Mouse (Mus musculus) limb, embryonic 12.5 days (tissue): ENCODE data around the gene Gm21698. TPM values are rescaled to one million over a fixed set of nuclear protein-coding genes. Genes with fewer than 3 reads are reported as not detected.
"Not testable (repeated sequence)": the region's sequence is repeated elsewhere in the genome, so short reads cannot be mapped to it uniquely, and the experiment has no call there.

ENCODE experiments used
- ATAC-seq: fragments of 200-750 bp; cut with Nextera tagmentation; 2 replicates; pipeline ENCODE4 v1.8.0; 2017; ENCODE audit warnings: low read depth, moderate TSS enrichment; ENCODE audit not compliant: insufficient number of reproducible peaks, insufficient read depth, low FRiP score, low TSS enrichment
- H3K27ac ChIP-seq: fragments of 300-500 bp; sonication (generic); 2 replicates; pipeline ENCODE4 v1.5.1; 2016; ENCODE audit warnings: mild to moderate bottlenecking, moderate library complexity
- H3K27me3 ChIP-seq: fragments of 300-500 bp; sonication (generic); 2 replicates; pipeline ENCODE4 v1.6.1; 2016; ENCODE audit warnings: mild to moderate bottlenecking, moderate library complexity
- H3K36me3 ChIP-seq: fragments of 300-500 bp; sonication (generic); 2 replicates; pipeline ENCODE4 v1.6.1; 2016; ENCODE audit warnings: mild to moderate bottlenecking, moderate library complexity
- H3K4me1 ChIP-seq: fragments of 300-500 bp; sonication (generic); replicated peaks from 2 replicates; pipeline ENCODE4 v1.6.1; 2016
- H3K4me2 ChIP-seq: fragments of 300-500 bp; sonication (generic); 2 replicates; pipeline ENCODE4 v1.6.1; 2016; ENCODE audit warnings: mild to moderate bottlenecking, moderate library complexity
- H3K4me3 ChIP-seq: fragments of 300-500 bp; sonication (generic); replicated peaks from 2 replicates; pipeline ENCODE4 v1.5.1; 2016; ENCODE audit warnings: mild to moderate bottlenecking
- H3K9ac ChIP-seq: fragments of 300-500 bp; sonication (generic); replicated peaks from 2 replicates; pipeline ENCODE4 v1.6.1; 2016; ENCODE audit warnings: mild to moderate bottlenecking, moderate library complexity
- H3K9me3 ChIP-seq: fragments of 300-500 bp; sonication (generic); 2 replicates; pipeline ENCODE4 v1.6.1; 2016; ENCODE audit warnings: mild to moderate bottlenecking, moderate library complexity
- WGBS: fragments of 180-500 bp; shearing (Covaris S2); methylation state at CpG from one replicate; pipeline ENCODE4 v1.1.7; 2016; 5-methylcytosine and 5-hydroxymethylcytosine counted together
- polyA plus RNA-seq: library from polyadenylated mRNA; unstranded; fragments of >200 nt; fragmentation: Nextera tagmentation; extraction: Ambion mirVana; gene quantifications from 2 replicates; pipeline ENCODE4 v1.2.1, GENCODE M21; 2016

The Gm21698 gene
- polyA plus RNA-seq: 0.10 TPM in 1 of 2 replicates, not detected in the other

DNA sequence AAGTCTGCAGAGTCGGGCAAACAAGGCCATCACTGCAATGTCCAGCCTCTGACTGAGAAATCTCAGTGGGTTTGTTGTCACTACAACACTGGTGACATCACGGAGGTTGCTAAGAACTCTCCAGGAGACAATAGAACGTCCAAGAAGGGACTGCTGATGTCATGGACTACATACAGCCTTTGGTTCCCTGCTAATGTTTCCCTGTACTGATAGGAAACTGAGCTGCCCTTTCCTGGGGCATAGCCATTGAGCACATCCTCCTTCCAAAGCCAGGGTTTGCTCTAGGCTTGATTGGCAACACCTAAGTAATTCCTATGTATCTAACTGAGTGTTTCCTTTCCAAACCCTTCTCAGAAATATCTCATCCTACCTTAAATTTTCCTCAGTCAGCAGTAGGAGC lies at the start of gene Gm21698:
Gm21698 (minus strand) TSS at position 101 of the 400 bp plus-strand sequence.
- not testable (repeated sequence) for H3K36me3 ChIP-seq, H3K9me3 ChIP-seq, ATAC-seq, H3K4me3 ChIP-seq, H3K4me2 ChIP-seq, H3K27ac ChIP-seq, H3K4me1 ChIP-seq, H3K9ac ChIP-seq, H3K27me3 ChIP-seq
- WGBS: no CpG with 5 or more reads among the region's 3 CpGs

DNA sequence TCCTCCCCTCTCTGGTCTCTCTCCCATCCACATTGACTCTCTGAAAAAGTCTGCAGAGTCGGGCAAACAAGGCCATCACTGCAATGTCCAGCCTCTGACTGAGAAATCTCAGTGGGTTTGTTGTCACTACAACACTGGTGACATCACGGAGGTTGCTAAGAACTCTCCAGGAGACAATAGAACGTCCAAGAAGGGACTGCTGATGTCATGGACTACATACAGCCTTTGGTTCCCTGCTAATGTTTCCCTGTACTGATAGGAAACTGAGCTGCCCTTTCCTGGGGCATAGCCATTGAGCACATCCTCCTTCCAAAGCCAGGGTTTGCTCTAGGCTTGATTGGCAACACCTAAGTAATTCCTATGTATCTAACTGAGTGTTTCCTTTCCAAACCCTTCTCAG lies 34.4 kb upstream of the Gm21698 start, which contains the start of gene Gm5862:
Gm5862 (minus strand) TSS at position 101 of the 400 bp plus-strand sequence.
- H3K4me2 ChIP-seq, H3K27me3 ChIP-seq, H3K36me3 ChIP-seq, H3K27ac ChIP-seq, H3K9ac ChIP-seq, H3K4me3 ChIP-seq, H3K4me1 ChIP-seq, ATAC-seq, H3K9me3 ChIP-seq: not testable (repeated sequence)
- WGBS: no CpG with 5 or more reads among the region's 3 CpGs

DNA sequence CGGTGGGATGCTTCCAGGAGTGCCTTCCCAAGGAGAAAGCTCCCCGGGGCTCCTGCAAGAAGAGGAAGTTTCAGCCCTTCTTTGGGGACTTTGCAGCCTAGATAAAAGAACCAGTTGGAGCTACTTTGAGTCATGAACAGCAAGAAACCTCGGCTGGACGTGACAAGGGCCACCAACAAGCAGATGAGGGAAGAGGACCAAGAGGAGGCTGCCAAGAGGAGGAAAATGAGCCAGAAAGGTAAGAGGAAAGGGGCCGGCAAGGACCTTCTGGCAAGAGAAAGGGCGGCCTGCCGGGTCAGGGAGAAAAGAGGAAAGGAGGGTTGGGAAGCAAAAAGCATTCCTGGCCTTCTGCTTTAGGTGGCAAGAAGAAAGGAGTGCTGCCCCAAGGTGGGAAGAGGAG lies 19.2 kb upstream of the Gm21698 start:
- H3K27me3 ChIP-seq: peaks cover 14% of the 10 kb centered on the region
- not testable (repeated sequence) for H3K4me1 ChIP-seq, H3K9ac ChIP-seq, H3K36me3 ChIP-seq, H3K27ac ChIP-seq, ATAC-seq, H3K4me3 ChIP-seq, H3K4me2 ChIP-seq, H3K9me3 ChIP-seq
- WGBS: 64% methylated on average over 7 of the region's 7 CpGs

DNA sequence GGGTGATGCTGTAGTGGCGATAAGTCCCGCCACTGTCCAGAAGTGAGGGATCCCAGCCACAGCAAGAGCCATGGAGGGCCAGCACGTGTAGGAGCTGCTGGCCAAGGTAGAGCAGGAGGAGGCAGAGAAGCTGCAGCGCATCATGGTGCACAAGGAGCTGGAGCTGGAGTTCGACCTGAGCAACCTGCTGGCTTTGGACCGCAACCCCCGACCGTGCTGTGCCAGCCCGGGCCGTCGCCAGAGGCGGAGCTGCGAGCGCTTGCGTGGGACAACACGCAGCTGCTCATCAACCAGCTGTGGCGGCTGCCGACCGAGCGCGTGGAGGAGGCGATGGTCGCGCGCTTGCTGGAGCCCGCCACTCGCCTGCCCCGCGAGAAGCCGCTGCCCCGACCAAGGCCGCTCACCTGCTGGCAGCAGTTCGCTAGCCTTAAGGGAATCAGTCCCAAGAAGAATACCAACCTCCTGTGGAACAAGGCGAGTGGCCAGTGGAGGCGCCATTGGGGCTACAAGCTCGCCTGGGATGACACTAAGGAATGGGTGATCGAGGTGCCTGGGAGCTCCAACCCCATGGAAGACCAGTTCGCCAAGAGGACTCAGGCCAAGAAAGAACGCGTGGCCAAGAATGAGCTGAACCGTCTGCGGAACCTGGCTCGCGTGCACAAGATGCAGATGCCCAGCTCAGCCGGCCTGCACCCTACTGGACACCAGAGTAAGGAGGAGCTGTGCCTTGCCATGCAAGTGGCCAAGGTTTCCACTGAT lies 18.7 kb upstream of the Gm21698 start:
- WGBS: 15% methylated on average over 45 of the region's 45 CpGs
- H3K36me3 ChIP-seq, H3K4me1 ChIP-seq, H3K27ac ChIP-seq, H3K9me3 ChIP-seq: not testable (repeated sequence)
- peak overlapping the region; percentile 31 for H3K4me3 ChIP-seq
- H3K27me3 ChIP-seq: peaks cover 14% of the 10 kb centered on the region
- peak overlapping the region; percentile 58 for H3K4me2 ChIP-seq
- peak; percentile 83 for ATAC-seq
- 0 out of 2 replicates have a peak overlapping the region, but pooled peaks have one; percentile 5 for H3K9ac ChIP-seq

DNA sequence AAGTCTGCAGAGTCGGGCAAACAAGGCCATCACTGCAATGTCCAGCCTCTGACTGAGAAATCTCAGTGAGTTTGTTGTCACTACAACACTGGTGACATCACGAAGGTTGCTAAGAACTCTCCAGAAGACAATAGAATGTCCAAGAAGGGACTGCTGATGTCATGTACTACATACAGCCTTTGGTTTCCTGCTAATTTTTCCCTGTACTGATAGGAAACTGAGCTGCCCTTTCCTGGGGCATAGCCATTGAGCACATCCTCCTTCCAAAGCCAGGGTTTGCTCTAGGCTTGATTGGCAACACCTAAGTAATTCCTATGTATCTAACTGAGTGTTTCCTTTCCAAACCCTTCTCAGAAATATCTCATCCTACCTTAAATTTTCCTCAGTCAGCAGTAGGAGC lies 16.2 kb upstream of the Gm21698 start, which contains the start of gene Gm1979:
Gm1979 (minus strand) TSS at position 101 of the 400 bp plus-strand sequence.
- WGBS: 94% methylated on average over 1 of the region's 2 CpGs
- not testable (repeated sequence) for H3K27ac ChIP-seq, H3K4me2 ChIP-seq, H3K9ac ChIP-seq, H3K4me1 ChIP-seq, ATAC-seq, H3K9me3 ChIP-seq, H3K36me3 ChIP-seq, H3K4me3 ChIP-seq
- peaks cover 14% of the 10 kb centered on the region for H3K27me3 ChIP-seq

DNA sequence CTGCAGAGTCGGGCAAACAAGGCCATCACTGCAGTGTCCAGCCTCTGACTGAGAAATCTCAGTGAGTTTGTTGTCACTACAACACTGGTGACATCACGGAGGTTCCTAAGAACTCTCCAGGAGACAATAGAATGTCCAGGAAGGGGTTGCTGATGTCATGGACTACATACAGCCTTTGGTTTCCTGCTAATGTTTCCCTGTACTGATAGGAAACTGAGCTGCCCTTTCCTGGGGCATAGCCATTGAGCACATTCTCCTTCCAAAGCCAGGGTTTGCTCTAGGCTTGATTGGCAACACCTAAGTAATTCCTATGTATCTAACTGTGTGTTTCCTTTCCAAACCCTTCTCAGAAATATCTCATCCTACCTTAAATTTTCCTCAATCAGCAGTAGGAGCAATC lies 15.9 kb downstream of the Gm21698 start, which contains the start of gene Gm21680:
Gm21680 (minus strand) TSS at position 101 of the 400 bp plus-strand sequence.
- not testable (repeated sequence) for H3K4me2 ChIP-seq, H3K4me3 ChIP-seq, H3K9ac ChIP-seq, H3K27me3 ChIP-seq, H3K36me3 ChIP-seq, H3K4me1 ChIP-seq, H3K9me3 ChIP-seq, ATAC-seq, H3K27ac ChIP-seq
- no CpG with 5 or more reads among the region's 2 CpGs for WGBS

DNA sequence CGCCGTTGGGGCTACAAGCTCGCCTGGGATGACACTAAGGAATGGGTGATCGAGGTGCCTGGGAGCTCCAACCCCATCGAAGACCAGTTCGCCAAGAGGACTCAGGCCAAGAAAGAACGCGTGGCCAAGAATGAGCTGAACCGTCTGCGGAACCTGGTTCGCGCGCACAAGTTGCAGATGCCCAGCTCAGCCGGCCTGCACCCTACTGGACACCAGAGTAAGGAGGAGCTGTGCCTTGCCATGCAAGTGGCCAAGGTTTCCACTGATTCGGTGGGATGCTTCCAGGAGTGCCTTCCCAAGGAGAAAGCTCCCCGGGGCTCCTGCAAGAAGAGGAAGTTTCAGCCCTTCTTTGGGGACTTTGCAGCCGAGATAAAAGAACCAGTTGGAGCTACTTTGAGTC lies 31.4 kb downstream of the Gm21698 start:
- peaks cover 12% of the 10 kb centered on the region for H3K27me3 ChIP-seq
- WGBS: 54% methylated on average over 17 of the region's 17 CpGs
- not testable (repeated sequence) for H3K4me1 ChIP-seq, H3K9me3 ChIP-seq, H3K27ac ChIP-seq, H3K36me3 ChIP-seq, H3K9ac ChIP-seq, ATAC-seq
- 0 out of 2 replicates have a peak overlapping the region, but pooled peaks have one; percentile 22 for H3K4me3 ChIP-seq
- peak overlapping the region; percentile 40 for H3K4me2 ChIP-seq

DNA sequence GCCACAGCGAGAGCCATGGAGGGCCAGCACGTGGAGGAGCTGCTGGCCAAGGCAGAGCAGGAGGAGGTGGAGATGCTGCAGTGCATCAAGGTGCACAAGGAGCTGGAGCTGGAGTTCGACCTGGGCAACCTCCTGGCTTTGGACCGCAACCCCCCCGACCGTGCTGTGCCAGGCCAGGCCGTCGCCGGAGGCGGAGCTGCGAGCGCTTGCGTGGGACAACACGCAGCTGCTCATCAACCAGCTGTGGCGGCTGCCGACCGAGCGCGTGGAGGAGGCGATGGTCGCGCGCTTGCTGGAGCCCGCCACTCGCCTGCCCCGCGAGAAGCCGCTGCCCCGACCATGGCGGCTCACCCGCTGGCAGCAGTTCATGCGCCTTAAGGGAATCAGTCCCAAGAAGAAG lies 31.8 kb downstream of the Gm21698 start:
- 29% methylated on average over 32 of the region's 32 CpGs for WGBS

DNA sequence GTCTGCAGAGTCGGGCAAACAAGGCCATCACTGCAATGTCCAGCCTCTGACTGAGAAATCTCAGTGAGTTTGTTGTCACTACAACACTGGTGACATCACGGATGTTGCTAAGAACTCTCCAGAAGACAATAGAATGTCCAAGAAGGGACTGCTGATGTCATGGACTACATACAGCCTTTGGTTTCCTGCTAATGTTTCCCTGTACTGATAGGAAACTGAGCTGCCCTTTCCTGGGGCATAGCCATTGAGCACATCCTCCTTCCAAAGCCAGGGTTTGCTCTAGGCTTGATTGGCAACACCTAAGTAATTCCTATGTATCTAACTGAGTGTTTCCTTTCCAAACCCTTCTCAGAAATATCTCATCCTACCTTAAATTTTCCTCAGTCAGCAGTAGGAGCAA lies 34.1 kb downstream of the Gm21698 start, which contains the start of gene Gm21671:
Gm21671 (minus strand) TSS at position 101 of the 400 bp plus-strand sequence.
- not testable (repeated sequence) for H3K9ac ChIP-seq, H3K4me1 ChIP-seq, ATAC-seq, H3K36me3 ChIP-seq, H3K4me3 ChIP-seq, H3K9me3 ChIP-seq, H3K4me2 ChIP-seq, H3K27ac ChIP-seq
- H3K27me3 ChIP-seq: peaks cover 12% of the 10 kb centered on the region
- 72% methylated on average over 2 of the region's 2 CpGs for WGBS

More for the DNA sequence above, 31.8 kb downstream of the Gm21698 start:
- peak overlapping the region; percentile 22 for H3K4me3 ChIP-seq
- H3K9me3 ChIP-seq, H3K27ac ChIP-seq, H3K9ac ChIP-seq, H3K4me1 ChIP-seq, H3K36me3 ChIP-seq, ATAC-seq: not testable (repeated sequence)
- peaks cover 12% of the 10 kb centered on the region for H3K27me3 ChIP-seq
- H3K4me2 ChIP-seq: peak overlapping the region; percentile 40

DNA sequence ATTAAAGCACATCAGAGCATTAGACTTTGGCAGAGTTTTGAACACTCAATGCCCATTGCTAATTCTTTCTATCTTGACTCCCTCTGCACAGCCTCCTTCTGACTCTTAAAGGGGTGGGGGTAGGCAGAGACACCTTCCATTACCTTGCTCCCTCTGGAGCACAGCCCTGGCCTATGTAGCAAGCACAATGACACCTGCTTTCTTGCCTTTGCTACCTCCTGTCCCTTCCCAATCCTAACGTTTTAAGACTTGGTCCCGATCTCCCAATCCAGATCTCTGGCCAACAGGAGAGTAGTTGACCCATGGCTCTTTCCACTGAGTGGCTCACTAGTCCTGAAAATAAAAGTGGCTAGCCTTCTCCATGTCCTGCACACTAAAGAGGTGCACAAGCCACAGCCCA lies 43.1 kb downstream of the Gm21698 start:
- H3K9me3 ChIP-seq, H3K36me3 ChIP-seq, ATAC-seq, H3K4me3 ChIP-seq, H3K4me2 ChIP-seq, H3K27ac ChIP-seq, H3K27me3 ChIP-seq, H3K9ac ChIP-seq, H3K4me1 ChIP-seq: not testable (repeated sequence)
- 79% methylated on average over 2 of the region's 2 CpGs for WGBS

DNA sequence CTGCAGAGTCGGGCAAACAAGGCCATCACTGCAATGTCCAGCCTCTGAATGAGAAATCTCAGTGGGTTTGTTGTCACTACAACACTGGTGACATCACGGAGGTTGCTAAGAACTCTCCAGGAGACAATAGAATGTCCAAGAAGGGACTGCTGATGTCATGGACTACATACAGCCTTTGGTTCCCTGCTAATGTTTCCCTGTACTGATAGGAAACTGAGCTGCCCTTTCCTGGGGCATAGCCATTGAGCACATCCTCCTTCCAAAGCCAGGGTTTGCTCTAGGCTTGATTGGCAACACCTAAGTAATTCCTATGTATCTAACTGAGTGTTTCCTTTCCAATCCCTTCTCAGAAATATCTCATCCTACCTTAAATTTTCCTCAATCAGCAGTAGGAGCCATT lies 46.2 kb downstream of the Gm21698 start, which contains the start of gene Gm21663:
Gm21663 (minus strand) TSS at position 101 of the 400 bp plus-strand sequence.
- not testable (repeated sequence) for H3K9me3 ChIP-seq

More for the DNA sequence above, 46.2 kb downstream of the Gm21698 start, which contains the start of gene Gm21663:
- H3K9ac ChIP-seq, H3K4me3 ChIP-seq, ATAC-seq, H3K27me3 ChIP-seq, H3K27ac ChIP-seq, H3K36me3 ChIP-seq, H3K4me2 ChIP-seq, H3K4me1 ChIP-seq: not testable (repeated sequence)
- 63% methylated on average over 2 of the region's 2 CpGs for WGBS
